Mouse (Mus musculus) gastrocnemius, postnatal 36 days (tissue): ENCODE results near the gene Gpr182. TPM values are rescaled to one million over a fixed set of nuclear protein-coding genes. Genes with fewer than 3 reads are reported as not detected.
"Not testable (repeated sequence)": the region's sequence is repeated elsewhere in the genome, so short reads cannot be mapped to it uniquely, and the experiment has no call there.

ENCODE experiments used
- DNase-seq, 2 experiments: peaks; one replicate each; pipeline ENCODE4 v3.0.0; 2022
- intact Hi-C: fragments of 180-260 bp; cut with DNase I; formaldehyde crosslinking; loops from one replicate; pipeline ENCODE4 v1.15.1; 2025
- long read RNA-seq, 2 experiments: library from polyadenylated mRNA; stranded (forward); transcript quantifications; one replicate each; pipeline ENCODE4 v2.0.0; 2021
- total RNA-seq, 2 experiments: library from RNA; stranded (reverse); gene quantifications; 2 replicates each; pipeline ENCODE4 v1.2.3; 2021

Gene Gpr182
- under 1 TPM; 0.13 to 0.15 TPM for total RNA-seq
- long read RNA-seq, experiment 1, result 0 reads
- long read RNA-seq, experiment 2, result 0 reads

GRCm38 (mm10) chr10:127751548-127751947, at the start of gene Gpr182:
Gene Gpr182 (minus strand): TSS chr10:127751732.
- intact Hi-C loops, result no loop called here

GRCm38 (mm10) chr10:127800891-127801290, 49.4 kb upstream of the Gpr182 start, which contains the start of gene Rdh16:
Gene Rdh16 (plus strand): TSS chr10:127801152.
- intact Hi-C loops, result no loop called here
- DNase-seq, result no peak

More at GRCm38 (mm10) chr10:127751548-127751947, at the start of gene Gpr182:
- no peak for DNase-seq

- intact Hi-C loops, result no loop called here
- DNase-seq, result no peak
These were observed 47.8 kb upstream of the Gpr182 start for GRCm38 (mm10) chr10:127799295-127799694.

- intact Hi-C loops, DNase-seq: not testable (repeated sequence)
These were observed 33.9 kb upstream of the Gpr182 start for GRCm38 (mm10) chr10:127785411-127785810.

- DNase-seq, intact Hi-C loops: not testable (repeated sequence)
These were observed 30.8 kb upstream of the Gpr182 start for GRCm38 (mm10) chr10:127782321-127782720.

GRCm38 (mm10) chr10:127776011-127776410, 24.5 kb upstream of the Gpr182 start, which contains the start of gene Rdh9:
Gene Rdh9 (plus strand): TSS chr10:127776386.
- intact Hi-C loops, result no loop called here

GRCm38 (mm10) chr10:127766564-127766963, 15.0 kb upstream of the Gpr182 start:
- no peak for DNase-seq
- intact Hi-C loops, result no loop called here

More at GRCm38 (mm10) chr10:127776011-127776410, 24.5 kb upstream of the Gpr182 start, which contains the start of gene Rdh9:
- no peak for DNase-seq

- intact Hi-C loops, result no loop called here
These were observed 12.6 kb upstream of the Gpr182 start for GRCm38 (mm10) chr10:127763914-127764680.

GRCm38 (mm10) chr10:127762926-127763325, 11.4 kb upstream of the Gpr182 start:
- DNase-seq, intact Hi-C loops: not testable (repeated sequence)

More at GRCm38 (mm10) chr10:127763914-127764680, 12.6 kb upstream of the Gpr182 start:
- no peak for DNase-seq

- DNase-seq, result no peak
- intact Hi-C loops, result no loop called here
These were observed 7.9 kb upstream of the Gpr182 start, which contains the start of the genes Rdh1 and Rdh16f1 for GRCm38 (mm10) chr10:127759181-127760110. Gene Rdh1 (plus strand): TSS chr10:127759721. Gene Rdh16f1 (plus strand): TSS chr10:127759787.

- DNase-seq, result peak in 1 of 2 experiments; percentile 9
- intact Hi-C loops, result no loop called here
These were observed 4.4 kb upstream of the Gpr182 start for GRCm38 (mm10) chr10:127755770-127756468.

- intact Hi-C loops, result no loop called here
These were observed 3.7 kb upstream of the Gpr182 start for GRCm38 (mm10) chr10:127755246-127755645.

GRCm38 (mm10) chr10:127754566-127755166, 3.1 kb upstream of the Gpr182 start:
- intact Hi-C loops, result no loop called here
- DNase-seq, result no peak

More at GRCm38 (mm10) chr10:127755246-127755645, 3.7 kb upstream of the Gpr182 start:
- peak in 1 of 2 experiments; percentile 2 for DNase-seq

- intact Hi-C loops, result no loop called here
- DNase-seq, result no peak
These were observed 1.3 kb downstream of the Gpr182 start for GRCm38 (mm10) chr10:127750136-127750777.

- DNase-seq, result no peak
- intact Hi-C loops, result no loop called here
These were observed 2.5 kb downstream of the Gpr182 start for GRCm38 (mm10) chr10:127748847-127749612.

GRCm38 (mm10) chr10:127747254-127747653, 4.3 kb downstream of the Gpr182 start:
- no peak for DNase-seq
- intact Hi-C loops, result no loop called here

GRCm38 (mm10) chr10:127745886-127746285, 5.6 kb downstream of the Gpr182 start:
- intact Hi-C loops, result no loop called here
- DNase-seq, result no peak

- DNase-seq, result no peak
- intact Hi-C loops, result no loop called here
These were observed 6.9 kb downstream of the Gpr182 start for GRCm38 (mm10) chr10:127744661-127745060.
